Mouse (Mus musculus) midbrain, embryonic 15.5 days (tissue): ENCODE measurements around the gene Bex4. TPM values are rescaled to one million over a fixed set of nuclear protein-coding genes. Genes with fewer than 3 reads are reported as not detected.

Experiments
- microRNA-seq: library from miRNA; unstranded; fragments of <30 nt; microRNA quantifications from one replicate; pipeline ENCODE4, GENCODE M21; 2016
- polyA plus RNA-seq: library from polyadenylated mRNA; unstranded; fragments of >200 nt; fragmentation: Nextera tagmentation; extraction: Ambion mirVana; gene quantifications from 2 replicates; pipeline ENCODE4 v1.2.1, GENCODE M21; 2015

Bex4 gene
- polyA plus RNA-seq, 1 experiment from 2014 or later: 147 TPM

Small RNA genes within 50 kb of the gene (microRNA-seq; reads per million reads assigned to microRNA genes)
- gene Mir6383: not detected

Other genes starting within 250 kb of the Bex4 start
- gene Arxes2, start 145.2 kb upstream of the Bex4 start, polyA plus RNA-seq: 299 and 305 TPM in 2 replicates
- gene Arxes1, start 105.6 kb upstream of the Bex4 start, polyA plus RNA-seq: 153 and 164 TPM in 2 replicates
- gene Bex2, start 70.8 kb upstream of the Bex4 start, polyA plus RNA-seq: 787 TPM in 2 replicates
- gene Nxf3, start 53.7 kb upstream of the Bex4 start, polyA plus RNA-seq: not detected in 2 replicates
- gene Tceal8, start 33.3 kb downstream of the Bex4 start, polyA plus RNA-seq: 112 and 114 TPM in 2 replicates
- gene Tceal5, start 64.9 kb downstream of the Bex4 start, polyA plus RNA-seq: 33.3 TPM in 2 replicates
- gene Tceal7, start 75.8 kb downstream of the Bex4 start, polyA plus RNA-seq: 2.7 and 3.2 TPM in 2 replicates
- gene Bex1, start 76.5 kb downstream of the Bex4 start, polyA plus RNA-seq: 272 and 277 TPM in 2 replicates
- 248 and 258 TPM in 2 replicates for gene Tceal9, start 106.1 kb downstream of the Bex4 start, polyA plus RNA-seq
- gene Bex3, start 131.3 kb downstream of the Bex4 start, polyA plus RNA-seq: 659 and 684 TPM in 2 replicates